Mouse (Mus musculus) heart, postnatal 25 days (tissue): ENCODE data around the gene Cdh15. TPM values are rescaled to one million over a fixed set of nuclear protein-coding genes. Genes with fewer than 3 reads are reported as not detected.

Experiments
- DNase-seq: peaks from one replicate; pipeline ENCODE4 v3.0.0; 2022; ENCODE audit warnings: low spot score
- intact Hi-C: fragments of 180-260 bp; cut with DNase I; formaldehyde crosslinking; loops from one replicate; pipeline ENCODE4 v1.15.1; 2025
- total RNA-seq, 2 experiments: library from RNA; stranded (reverse); gene quantifications; 2 replicates each; pipeline ENCODE4 v1.2.3; 2021

The Cdh15 gene
- total RNA-seq, 2 experiments from 2014 or later: not detected

DNA sequence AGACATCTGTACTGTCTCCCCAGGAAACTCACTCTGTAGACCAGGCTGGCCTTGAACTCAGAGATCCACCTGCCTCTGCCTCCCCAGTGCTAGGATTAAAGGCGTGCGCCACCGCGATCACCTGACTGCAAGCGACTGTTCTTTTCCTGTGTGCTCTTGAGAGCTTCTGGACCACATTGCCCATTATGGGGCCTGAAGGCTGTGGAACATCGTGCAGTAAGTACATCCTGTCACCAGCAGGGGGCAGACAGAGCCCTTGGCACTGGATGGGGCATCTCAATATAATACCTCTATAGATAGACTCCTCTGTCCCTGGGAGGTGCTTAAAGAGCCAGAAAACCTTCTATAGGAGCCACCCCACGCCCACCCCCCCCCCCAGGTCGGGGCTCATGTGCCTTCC is 12.8 kb upstream of the Cdh15 start:
- intact Hi-C loops: loop anchor here (5.0 to 10.0 kb wide), 2 partner anchors 232 to 370 kb away; no protein-coding TSS in a partner anchor
- DNase-seq: peak; percentile 18

DNA sequence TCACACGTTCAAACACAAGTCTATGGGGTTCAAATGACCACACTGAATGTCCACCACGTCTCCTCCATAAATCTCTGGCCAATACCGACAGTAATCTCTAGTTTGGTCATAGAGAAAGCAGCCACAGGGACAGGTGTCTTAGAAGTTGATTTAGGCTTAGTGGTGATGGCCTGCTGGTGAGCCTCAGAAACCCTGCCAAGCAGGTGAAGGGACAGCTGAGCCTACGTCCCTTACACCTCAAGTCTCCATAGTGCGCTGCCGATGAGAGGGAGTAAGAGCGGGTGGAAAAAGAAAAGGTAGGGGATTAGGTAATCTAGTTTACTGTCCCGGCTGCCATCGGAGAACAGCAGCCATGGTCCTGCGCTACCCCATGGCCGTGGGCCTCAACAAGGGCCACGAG is 11.6 kb upstream of the Cdh15 start:
- intact Hi-C loops: loop anchor here (5.0 to 10.0 kb wide), 2 partner anchors 231 to 369 kb away; no protein-coding TSS in a partner anchor
- no peak for DNase-seq

DNA sequence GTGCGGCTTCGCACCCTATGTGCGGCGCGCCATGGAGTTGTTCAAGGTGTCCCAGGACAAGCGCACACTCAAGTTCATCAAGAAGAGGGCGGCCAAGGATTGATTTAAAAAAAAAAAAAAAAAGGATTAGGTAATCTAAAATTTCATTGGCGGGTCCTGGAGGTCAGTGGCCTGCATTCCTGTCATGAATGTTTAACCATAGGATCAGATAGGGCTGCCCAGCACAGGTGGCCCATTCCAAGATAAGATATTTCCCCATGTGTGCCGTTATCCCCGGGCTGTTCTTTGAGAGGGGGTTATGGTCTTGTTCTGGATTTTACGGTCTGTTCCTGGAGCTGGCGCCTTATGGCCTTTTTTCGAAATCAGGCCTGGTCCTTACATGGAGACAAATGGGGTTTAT is 11.1 kb upstream of the Cdh15 start:
- intact Hi-C loops: loop anchor here (5.0 to 10.0 kb wide), 2 partner anchors 231 to 368 kb away; no protein-coding TSS in a partner anchor
- no peak for DNase-seq

DNA sequence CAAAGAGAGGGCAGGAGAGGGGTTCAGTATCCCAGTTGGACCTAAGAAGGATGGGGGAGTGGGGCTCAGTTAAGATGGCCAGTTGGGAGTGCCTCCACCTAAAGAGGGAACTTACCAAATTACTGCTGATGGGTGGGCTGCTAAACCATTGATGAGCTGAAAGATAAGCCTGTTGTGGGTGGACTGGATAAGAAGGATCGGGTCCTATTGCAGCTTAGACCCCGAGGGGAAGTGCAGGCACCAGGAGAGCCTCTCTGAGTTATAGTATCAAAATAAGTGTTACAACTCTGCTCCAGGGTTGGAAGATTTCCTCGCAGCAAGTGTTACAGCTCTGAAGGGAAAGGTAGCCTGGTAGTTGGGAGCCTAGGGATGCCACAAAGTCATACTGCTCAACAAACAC is 3.6 kb upstream of the Cdh15 start:
- no peak for DNase-seq
- intact Hi-C loops: no loop called here

DNA sequence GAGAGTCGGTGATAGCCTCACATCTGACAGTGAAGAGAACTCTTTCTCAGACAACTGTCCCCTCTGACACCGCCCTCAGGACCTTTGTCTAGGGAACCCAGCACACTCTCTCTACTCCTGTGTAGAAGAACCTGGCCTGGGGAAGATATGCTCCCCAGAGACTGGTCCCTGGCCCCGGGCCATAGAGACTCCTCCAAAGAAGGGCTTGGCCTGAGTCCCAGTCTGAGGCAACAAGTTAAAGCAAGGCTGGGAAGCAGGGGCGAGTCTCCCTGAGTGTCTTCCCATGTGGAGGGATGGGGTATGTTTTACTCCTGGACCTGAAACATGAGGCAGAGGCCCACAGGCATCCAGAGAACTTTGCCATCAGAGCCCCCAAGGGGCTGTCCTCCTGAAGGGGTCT is 2.1 kb upstream of the Cdh15 start:
- intact Hi-C loops: no loop called here
- DNase-seq: no peak

DNA sequence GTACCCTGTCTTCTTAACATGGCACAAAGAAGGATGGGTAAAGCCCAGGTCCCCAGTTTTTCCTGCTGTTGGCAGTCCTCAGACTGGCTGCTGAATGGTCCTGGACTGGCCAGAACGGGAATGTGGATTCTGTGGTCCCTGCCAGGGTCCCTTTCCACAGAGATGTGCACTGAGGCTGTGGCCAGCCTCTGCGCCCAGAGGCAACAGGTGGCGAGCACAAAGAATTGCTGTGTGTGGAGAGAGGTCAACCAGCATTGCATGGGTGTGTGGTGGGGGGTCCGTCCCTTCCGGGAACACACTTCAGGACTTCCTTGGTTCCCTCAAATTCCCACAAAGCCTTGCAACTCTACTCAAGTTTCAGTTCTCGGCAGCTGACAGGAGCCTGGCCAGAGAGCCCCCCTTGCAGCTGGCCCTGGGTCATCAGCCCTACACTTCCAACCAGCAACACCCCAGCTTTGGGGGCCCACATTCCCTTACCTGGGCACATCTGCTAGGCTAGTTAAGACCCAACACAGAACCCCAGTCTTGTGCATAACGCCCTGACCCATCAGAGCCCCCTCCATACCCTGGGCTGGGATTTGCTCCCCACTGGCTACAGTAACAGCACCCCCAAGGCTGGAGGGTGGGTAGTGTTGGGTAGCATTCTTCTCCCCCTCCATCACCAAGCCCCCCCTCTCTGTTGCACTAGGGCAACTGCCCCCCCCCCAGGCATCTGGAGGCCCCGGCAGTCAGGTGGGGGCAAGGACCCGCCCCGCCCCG is 1.6 kb downstream of the Cdh15 start:
- DNase-seq: no peak

DNA sequence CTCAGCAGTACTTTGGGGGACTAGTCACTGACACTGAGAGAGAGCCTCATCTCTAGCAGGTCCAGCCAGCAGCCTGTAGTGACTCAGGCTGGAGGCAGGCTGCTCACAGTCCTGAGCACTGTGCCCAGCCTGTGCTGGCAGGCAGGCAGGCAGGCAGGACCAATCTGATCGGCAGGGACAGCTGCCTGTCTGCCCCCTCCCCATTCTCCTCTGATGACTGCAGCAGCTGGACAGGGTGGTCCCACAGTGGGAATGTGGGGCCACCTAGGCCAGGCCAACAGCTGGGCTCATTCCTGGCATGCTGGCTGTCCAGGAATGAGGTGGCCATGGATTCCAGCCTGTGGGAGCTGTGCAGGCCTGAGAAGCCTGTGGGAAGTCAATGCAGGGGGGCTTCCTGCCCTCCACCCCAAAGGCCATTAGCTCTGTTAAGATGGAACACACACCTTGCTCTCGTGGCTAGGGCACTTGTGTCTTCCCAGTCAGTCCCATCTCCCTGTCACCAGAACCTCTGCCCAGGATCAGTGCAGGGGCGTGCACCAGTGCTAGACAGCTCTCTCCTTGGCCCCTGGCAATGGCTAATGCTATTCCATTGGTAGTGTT is 3.0 kb downstream of the Cdh15 start:
- intact Hi-C loops: no loop called here

More for the DNA sequence above, 1.6 kb downstream of the Cdh15 start:
- intact Hi-C loops: no loop called here

DNA sequence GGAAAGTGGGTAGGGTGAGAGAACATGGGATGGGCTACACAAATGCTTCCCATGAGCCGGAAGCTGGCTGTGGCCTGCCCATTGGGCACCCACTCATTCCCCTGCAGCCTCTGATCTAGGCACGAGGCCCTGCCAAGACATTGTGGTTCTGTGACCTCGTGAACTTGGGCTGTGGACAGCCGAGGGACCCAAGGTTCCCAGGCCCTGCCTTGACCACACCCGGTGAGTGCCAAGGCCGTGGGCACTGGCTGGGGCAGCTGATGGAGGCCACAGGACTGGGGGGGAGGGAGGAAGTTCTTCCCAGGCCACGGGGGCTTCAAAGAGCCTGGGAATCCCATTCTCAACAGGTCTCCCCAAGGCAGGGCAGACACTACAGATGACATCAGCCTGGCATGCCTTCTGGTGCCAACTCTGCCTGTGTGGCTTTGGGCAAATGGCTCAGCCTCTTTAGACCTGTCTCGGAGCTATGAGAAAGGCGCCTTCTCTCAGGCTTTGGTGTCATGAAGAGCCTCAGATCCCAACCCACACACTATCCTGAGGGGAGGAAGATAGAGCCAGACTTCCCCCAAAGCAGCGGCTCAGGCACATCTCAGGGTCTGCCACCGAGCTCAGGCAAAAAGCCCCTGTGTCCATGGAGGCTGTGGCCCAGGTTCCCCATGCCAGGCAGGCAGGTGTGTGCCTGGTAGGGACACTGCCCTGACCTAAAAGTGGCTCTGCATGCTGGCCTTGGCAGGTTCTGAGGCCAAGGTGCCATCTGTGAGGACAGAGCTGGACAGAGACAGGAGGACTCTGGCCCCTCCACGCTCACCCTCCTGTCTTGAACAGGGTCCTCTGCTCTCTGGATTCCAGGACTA is 4.2 kb downstream of the Cdh15 start:
- no peak for DNase-seq
- intact Hi-C loops: no loop called here

More for the DNA sequence above, 3.0 kb downstream of the Cdh15 start:
- DNase-seq: no peak

DNA sequence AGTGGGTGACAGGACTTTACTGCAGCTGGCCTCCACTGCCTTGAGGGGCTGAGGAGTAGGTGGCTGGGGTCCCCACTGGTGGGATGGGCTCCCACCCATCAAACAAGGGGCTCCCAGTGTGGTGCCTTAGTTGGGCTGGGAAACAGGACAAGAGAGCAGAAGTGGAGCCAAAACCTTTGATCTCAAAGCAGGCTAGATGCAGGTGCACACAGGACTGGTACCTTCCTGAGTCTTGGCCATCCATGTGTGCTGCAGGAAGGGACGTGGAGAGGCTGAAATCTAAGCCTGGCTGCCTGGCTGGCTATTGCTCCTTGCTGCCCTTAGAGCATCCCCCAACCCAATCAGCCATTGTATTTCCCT is 4.8 kb downstream of the Cdh15 start:
- DNase-seq: no peak
- intact Hi-C loops: no loop called here

DNA sequence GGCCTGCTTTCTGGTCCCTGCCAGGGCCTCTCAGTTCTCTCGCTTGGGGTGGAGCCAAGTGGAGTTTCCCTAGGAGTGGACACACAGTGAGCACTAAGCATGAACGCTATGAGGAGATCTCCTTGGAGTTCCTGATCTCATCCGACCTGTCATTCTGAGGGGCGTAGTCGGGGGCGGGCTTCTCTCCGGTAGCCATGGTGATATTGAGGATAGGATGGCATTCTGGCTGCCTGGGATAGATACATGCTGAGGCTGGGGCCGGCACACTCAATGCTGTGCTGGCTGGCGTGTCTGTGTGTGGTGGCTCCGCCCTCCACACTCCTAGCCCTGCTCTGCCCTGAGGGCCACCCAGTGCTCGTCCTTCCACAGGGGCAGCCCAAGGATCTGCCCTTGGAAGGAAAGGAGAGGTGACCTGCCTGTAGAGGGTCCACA is 5.6 kb downstream of the Cdh15 start:
- DNase-seq: no peak
- intact Hi-C loops: no loop called here

DNA sequence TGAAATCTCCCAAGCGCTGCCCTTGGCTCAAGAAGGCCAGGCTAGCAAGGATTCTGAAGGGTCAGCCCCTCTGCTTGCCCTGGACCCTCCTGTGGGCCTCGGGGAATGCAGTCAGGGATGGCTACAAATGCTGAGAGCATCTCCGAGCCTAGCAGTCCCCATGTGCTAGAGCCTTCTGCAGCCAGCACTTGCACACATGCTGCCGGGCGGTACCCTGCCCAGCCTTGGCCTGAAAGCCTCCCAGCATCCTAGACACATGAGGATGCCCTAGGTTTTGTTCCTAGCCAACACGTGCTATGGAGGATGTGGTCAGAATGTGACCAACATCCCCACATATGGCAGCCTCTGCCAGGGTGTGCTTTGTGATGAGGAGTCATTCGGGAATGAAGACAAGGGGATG is 6.6 kb downstream of the Cdh15 start:
- intact Hi-C loops: no loop called here
- DNase-seq: no peak

DNA sequence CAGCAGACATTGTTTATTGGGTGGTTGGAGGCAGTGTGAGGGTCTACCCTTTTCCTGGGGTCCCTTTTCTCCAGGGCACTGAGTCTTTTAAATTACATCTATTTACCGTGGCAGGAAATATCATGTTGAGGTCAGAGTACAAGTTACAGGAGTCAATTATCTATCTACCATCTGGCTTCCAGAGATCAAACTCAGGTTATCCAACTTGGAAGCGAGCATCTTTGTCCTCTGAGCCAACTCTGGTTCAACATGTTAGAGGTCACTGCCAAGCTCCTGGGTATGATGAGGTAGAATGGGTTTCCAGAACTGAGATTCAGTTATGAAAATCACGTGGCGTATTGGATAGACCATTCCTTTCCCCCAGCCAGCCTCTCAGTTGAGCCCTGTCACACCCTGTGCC is 7.4 kb downstream of the Cdh15 start:
- DNase-seq: no peak
- intact Hi-C loops: no loop called here

DNA sequence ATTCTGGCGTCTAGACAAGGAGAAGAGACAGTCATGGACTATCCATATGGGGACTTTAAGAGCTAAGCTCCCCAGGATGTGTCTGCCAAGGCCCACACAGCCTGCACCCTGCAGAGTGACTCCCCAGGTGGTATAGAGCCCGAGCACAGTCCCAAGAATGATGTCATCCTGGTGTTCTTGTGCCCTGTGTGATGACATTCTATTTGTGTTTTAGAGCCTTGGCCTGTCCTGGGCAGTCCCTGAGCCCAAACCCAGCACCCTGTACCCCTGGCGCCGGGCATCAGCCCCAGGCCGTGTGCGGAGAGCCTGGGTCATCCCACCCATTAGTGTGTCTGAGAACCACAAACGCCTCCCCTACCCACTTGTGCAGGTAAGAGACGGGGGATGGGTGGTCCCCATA is 8.5 kb downstream of the Cdh15 start:
- DNase-seq: no peak
- intact Hi-C loops: no loop called here

DNA sequence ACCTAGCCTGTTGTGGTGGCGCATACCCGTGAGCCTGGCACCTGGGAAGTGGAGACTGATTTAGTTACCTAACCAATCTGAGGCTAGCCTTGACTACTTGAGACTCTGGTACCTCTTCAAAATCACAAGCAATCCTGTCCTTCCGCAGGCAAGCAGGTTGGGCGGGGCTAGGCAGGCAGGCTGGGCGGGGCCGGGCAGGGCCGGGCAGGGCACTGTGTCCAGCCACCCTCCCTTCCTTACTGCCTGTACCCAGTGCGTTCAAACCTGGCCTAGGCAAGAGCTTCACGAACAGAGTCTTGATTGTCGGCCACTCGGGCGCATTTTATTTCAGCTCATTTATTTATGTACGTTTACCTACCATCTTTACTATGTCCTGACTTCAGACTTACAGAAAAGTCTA is 12.1 kb downstream of the Cdh15 start:
- intact Hi-C loops: no loop called here
- DNase-seq: no peak

DNA sequence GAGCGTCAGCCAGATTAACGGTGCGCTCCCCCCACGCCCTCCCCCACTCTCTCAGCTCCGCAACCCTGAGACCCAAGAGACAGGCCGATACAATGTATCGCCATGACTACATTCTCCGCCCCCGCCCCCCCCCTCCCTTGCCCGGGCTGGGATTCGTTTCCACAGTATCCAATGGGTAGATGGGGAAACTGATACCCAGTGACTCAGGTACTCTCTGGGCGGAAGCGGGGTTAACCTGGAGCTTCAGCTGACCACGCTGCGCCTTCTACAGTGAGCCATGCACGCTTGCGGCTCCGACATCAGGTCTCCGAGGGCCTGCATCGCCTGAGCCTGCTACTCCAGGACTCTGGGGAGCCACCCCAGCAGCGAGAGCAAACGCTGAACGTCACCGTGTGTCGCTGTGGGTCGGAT is 17.0 kb downstream of the Cdh15 start:
- DNase-seq: no peak
- intact Hi-C loops: no loop called here

DNA sequence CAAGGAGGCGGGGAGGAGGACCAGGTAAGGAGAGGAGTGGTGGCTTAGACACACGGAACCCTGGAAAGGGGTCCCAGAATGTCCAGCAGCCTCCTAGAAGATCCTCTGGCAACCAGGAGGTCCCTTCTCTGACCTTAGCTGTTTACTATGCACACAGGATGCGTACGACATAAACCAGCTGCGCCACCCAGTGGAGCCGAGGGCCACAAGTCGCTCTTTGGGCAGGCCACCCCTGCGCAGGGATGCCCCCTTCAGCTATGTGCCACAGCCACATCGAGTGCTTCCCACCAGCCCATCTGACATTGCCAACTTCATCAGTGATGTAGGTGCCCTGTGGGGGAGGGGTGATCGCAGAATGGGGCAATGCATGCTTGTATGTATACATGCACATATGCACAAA is 17.7 kb downstream of the Cdh15 start:
- intact Hi-C loops: no loop called here
- DNase-seq: no peak

DNA sequence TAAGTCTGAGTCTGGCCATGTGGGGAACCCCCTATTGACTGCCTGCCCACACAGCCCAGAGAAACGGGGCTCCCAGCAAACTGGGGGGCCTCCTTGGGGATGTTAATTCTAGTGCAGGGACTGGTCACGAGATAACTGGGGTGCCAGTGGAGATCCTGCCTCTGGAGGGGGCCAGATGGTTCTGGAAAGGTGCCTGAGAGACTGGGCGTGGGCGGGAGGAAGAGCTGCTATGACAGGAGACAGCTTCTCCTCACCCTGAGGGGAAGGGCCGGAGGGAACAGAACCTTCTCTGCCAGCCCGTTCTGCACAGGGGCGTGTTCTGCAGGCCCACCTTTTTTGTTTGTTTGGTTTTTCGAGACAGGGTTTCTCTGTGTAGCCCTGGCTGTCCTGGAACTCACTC is 18.5 kb downstream of the Cdh15 start:
- intact Hi-C loops: no loop called here
- no peak for DNase-seq

DNA sequence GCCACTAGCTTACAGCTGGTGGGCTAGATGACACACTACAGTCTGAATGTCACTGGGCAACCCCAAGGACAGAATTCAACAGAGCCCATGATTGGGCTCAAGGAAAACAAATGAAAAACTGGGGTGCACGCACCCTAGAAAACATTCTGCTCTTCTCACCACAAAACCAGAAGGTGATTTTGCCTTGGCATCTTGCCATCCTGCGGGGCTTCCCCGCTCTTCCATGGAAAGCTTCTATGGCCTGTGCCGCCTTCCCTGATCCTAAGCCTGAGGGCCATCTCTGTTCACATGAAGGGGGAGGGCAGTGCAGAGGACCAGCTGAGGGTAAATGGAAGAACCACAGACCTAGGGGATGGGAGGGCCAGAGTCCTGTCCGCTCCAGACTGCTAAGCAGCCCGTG is 20.2 kb downstream of the Cdh15 start:
- DNase-seq: no peak
- intact Hi-C loops: no loop called here

DNA sequence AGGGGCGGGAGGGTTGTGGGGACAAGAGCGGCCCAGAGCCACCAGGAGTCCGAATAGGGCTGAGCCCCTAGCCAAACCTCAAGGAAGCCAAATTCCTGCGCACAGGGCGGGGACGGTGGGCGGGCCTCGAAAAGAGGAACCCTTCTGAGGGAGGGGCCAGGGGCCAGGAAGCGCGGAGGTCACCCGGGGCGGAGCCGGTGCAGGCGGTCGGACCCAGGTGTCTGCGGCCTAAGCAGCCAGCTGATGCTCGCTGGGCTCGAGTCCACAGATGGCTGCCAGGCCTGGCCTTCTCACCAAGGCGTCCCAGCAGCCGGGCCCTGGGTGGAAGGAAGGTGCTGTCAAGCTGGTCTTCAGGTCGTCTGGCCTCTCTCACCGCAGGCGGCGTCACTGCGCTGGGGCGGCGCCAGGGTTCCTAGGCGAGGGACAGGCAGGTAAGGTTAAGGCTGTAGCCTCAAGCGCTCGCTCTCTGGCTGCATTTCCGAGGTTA is 22.7 kb downstream of the Cdh15 start:
- peak; percentile 19 for DNase-seq

DNA sequence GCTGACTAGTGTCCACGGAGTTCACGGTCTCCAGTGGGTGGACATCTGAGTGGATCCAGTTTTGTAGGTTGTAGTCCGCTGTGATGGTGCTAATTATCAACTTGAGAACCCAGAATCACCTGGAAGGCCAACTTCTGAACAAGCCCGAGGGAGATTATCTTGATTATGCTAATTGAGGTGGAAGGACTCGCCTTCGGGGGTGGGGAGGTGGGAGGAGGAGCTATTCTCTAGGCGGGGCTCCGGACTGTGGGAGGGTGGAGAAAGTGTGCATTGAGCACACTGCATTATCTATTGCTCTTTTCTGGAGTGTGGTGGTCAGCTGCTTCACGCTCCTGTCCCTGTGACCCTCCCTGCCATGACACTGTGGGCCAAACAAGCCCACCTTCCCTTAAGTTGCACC is 23.9 kb downstream of the Cdh15 start:
- intact Hi-C loops: no loop called here
- DNase-seq: no peak

More for the DNA sequence above, 22.7 kb downstream of the Cdh15 start:
- intact Hi-C loops: no loop called here

DNA sequence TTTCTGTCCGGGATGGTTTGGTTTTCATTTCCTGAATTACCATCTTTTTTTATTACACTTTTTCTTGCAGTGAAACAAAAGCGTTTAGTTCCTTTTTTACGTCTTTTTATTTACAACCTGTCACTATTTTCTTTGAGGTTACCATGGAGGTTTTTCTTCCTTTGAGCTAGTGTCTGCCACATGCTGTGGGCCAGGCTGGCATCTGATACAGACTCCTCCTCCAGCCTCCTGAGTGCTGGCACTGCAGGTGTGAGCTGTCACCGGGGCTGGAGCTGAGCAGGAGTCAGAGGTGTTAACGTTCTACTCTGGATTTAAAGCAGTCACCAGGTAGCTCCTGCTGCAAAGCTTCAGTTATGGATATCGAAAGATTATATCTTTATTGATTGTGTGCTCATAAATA is 25.4 kb downstream of the Cdh15 start:
- DNase-seq: no peak
- intact Hi-C loops: no loop called here
